12 mouse cellular contexts compared by ENCODE assay signal in genomic region chr1:87217938-87218337, GRCm38 (mm10). TPM values are rescaled to one million over a fixed set of nuclear protein-coding genes. Genes with fewer than 3 reads are reported as not detected.
A peak's percentile ranks its signal among the peaks of the same experiment; 100 is the strongest.
DNase-seq lines count a peak whose midpoint lies in the region; ATAC-seq and TF ChIP-seq lines count a peak whose summit lies in the region.
"Had no signal": no experiment of that assay in that cellular context is flagged by ENCODE, and none has a peak within 500 bp of the region (broad histone marks: within the 10 kb centered on the region; RNA-seq: fewer than 3 reads in every experiment).

No protein-coding gene starts in this region.

- no peak overlapping the region for H3K9ac ChIP-seq in midbrain, embryonic 14.5 days (replicated peaks; ENCODE audit: low read length)
- H3K9ac ChIP-seq in midbrain, embryonic 13.5 days (replicated peaks) = no peak overlapping the region
- H3K9ac ChIP-seq in stomach, postnatal 0 days (ENCODE audit: low read length) = no peak overlapping the region

- TF ChIP-seq CTCF in cortical plate, adult 2 months (IDR thresholded peaks at IDR 0.05; ENCODE audit: extremely low read depth, insufficient read depth, low read length) = peak; percentile 70
- TF ChIP-seq CTCF in stomach, postnatal 0 days (IDR thresholded peaks at IDR 0.05; ENCODE audit: low read depth) = peak; percentile 74

- H3K27me3 ChIP-seq in midbrain, embryonic 14.5 days (ENCODE audit: control insufficient read depth, insufficient read depth, low read length) = no peaks in the 10 kb centered on the region
- H3K27me3 ChIP-seq in midbrain, embryonic 13.5 days = no peaks in the 10 kb centered on the region
- H3K27me3 ChIP-seq in stomach, postnatal 0 days (ENCODE audit: control insufficient read depth, insufficient read depth, low read length) = no peaks in the 10 kb centered on the region

- TF ChIP-seq EP300 in stomach, postnatal 0 days (optimal IDR thresholded peaks at IDR 0.05) = no peak

- no peak overlapping the region for H3K4me2 ChIP-seq in midbrain, embryonic 14.5 days (ENCODE audit: low read length)
- no peak overlapping the region for H3K4me2 ChIP-seq in midbrain, embryonic 13.5 days (replicated peaks)
- H3K4me2 ChIP-seq in stomach, postnatal 0 days (replicated peaks; ENCODE audit: low read depth) = no peak overlapping the region

- no peak overlapping the region for H3K4me3 ChIP-seq in midbrain, embryonic 14.5 days (replicated peaks; ENCODE audit: low read depth, low read length)
- no peak overlapping the region for H3K4me3 ChIP-seq in midbrain, embryonic 13.5 days (replicated peaks)
- H3K4me3 ChIP-seq in cortical plate, adult 2 months (ENCODE audit: insufficient read depth, low read length) = no peak overlapping the region
- no peak overlapping the region for H3K4me3 ChIP-seq in stomach, postnatal 0 days (ENCODE audit: low read depth, low read length)
- H3K4me3 ChIP-seq: forebrain, embryonic 10.5 days had no signal

- no peak for DNase-seq in frontal cortex, postnatal 10 days (ENCODE audit: low spot score in 2 of 2)
- DNase-seq in midbrain, embryonic 14.5 days = peak; percentile 26
- no peak for DNase-seq in stomach, postnatal 0 days (ENCODE audit: low spot score)
- DNase-seq in cerebellum, adult 11-12 months = no peak
- DNase-seq in ovary, adult 18-20 months (ENCODE audit: low spot score) = no peak
- DNase-seq: cerebellum, adult 9-10 months; left cerebral cortex, postnatal 4 days had no signal

- 65% methylated on average over 3 of the region's 3 CpGs for WGBS in midbrain, embryonic 14.5 days
- WGBS in midbrain, embryonic 13.5 days = 71% methylated on average over 3 of the region's 3 CpGs
- WGBS in stomach, postnatal 0 days = 38% methylated on average over 3 of the region's 3 CpGs

- H3K9me3 ChIP-seq in midbrain, embryonic 14.5 days (ENCODE audit: control insufficient read depth, low read length) = no peaks in the 10 kb centered on the region
- no peaks in the 10 kb centered on the region for H3K9me3 ChIP-seq in midbrain, embryonic 13.5 days
- no peaks in the 10 kb centered on the region for H3K9me3 ChIP-seq in stomach, postnatal 0 days (ENCODE audit: control insufficient read depth, low read length)
- H3K9me3 ChIP-seq: forebrain, embryonic 10.5 days had no signal

- peaks cover 40% of the 10 kb centered on the region for H3K36me3 ChIP-seq in midbrain, embryonic 14.5 days (ENCODE audit: control insufficient read depth, insufficient read depth, low read length)
- H3K36me3 ChIP-seq in midbrain, embryonic 13.5 days = peaks cover 40% of the 10 kb centered on the region
- H3K36me3 ChIP-seq in stomach, postnatal 0 days (ENCODE audit: control insufficient read depth, insufficient read depth, low read length) = peaks cover 14% of the 10 kb centered on the region

- H3K27ac ChIP-seq in midbrain, embryonic 14.5 days (replicated peaks; ENCODE audit: low read depth, low read length) = no peak overlapping the region
- no peak overlapping the region for H3K27ac ChIP-seq in midbrain, embryonic 13.5 days
- no peak overlapping the region for H3K27ac ChIP-seq in cortical plate, adult 2 months (ENCODE audit: insufficient read depth, low read length)
- no peak overlapping the region for H3K27ac ChIP-seq in stomach, postnatal 0 days (replicated peaks)
- H3K27ac ChIP-seq: forebrain, embryonic 10.5 days had no signal

- ATAC-seq in frontal cortex, adult (ENCODE audit: low TSS enrichment) = peak; percentile 41; the same call in 1 of the 2 replicates
- ATAC-seq in midbrain, embryonic 14.5 days (ENCODE audit: low FRiP score, low TSS enrichment) = no peak
- no peak for ATAC-seq in midbrain, embryonic 13.5 days
- no peak for ATAC-seq in stomach, postnatal 0 days (ENCODE audit: low FRiP score, low TSS enrichment)

- TF ChIP-seq POLR2A in cortical plate, adult 2 months (IDR thresholded peaks at IDR 0.05; ENCODE audit: extremely low read depth, insufficient read depth, low read length) = no peak

- peaks cover 19% of the 10 kb centered on the region for H3K4me1 ChIP-seq in midbrain, embryonic 14.5 days (ENCODE audit: control insufficient read depth, insufficient read depth, low read length)
- H3K4me1 ChIP-seq in midbrain, embryonic 13.5 days (replicated peaks) = peaks cover 44% of the 10 kb centered on the region
- H3K4me1 ChIP-seq in cortical plate, adult 2 months (ENCODE audit: control insufficient read depth, insufficient read depth, low read length) = peaks cover 13% of the 10 kb centered on the region; the same call in 1 of the 2 replicates
- peaks cover 10% of the 10 kb centered on the region; the same call in 1 of the 2 replicates for H3K4me1 ChIP-seq in stomach, postnatal 0 days (replicated peaks; ENCODE audit: control insufficient read depth, insufficient read depth)

RNA-seq across cellular contexts. Expression of gene Eif4e2, which starts 4.2 kb away (rescaled TPM):
- 53.5 and 75.5 TPM in 2 replicates for polyA plus RNA-seq in midbrain, embryonic 14.5 days (2014; fragmentation: Nextera tagmentation; extraction: Ambion mirVana)
- polyA plus RNA-seq in midbrain, embryonic 13.5 days (2015; fragmentation: Nextera tagmentation; extraction: Ambion mirVana) = 110 TPM in 2 replicates
- 53.7 and 55.6 TPM in 2 replicates for polyA plus RNA-seq in cortical plate, adult 2 months (2012; rRNA removed)
- polyA plus RNA-seq in stomach, postnatal 0 days (2015; fragmentation: Nextera tagmentation; extraction: Ambion mirVana) = 128 and 135 TPM in 2 replicates

RNA-seq across cellular contexts. Expression of gene Chrng, which starts 13.5 kb away (rescaled TPM):
- polyA plus RNA-seq in midbrain, embryonic 14.5 days (2014; fragmentation: Nextera tagmentation; extraction: Ambion mirVana) = not detected in 2 replicates
- polyA plus RNA-seq in midbrain, embryonic 13.5 days (2015; fragmentation: Nextera tagmentation; extraction: Ambion mirVana) = not detected in 2 replicates
- polyA plus RNA-seq in cortical plate, adult 2 months (2012; rRNA removed) = not detected in 2 replicates
- 0.36 and 0.38 TPM in 2 replicates for polyA plus RNA-seq in stomach, postnatal 0 days (2015; fragmentation: Nextera tagmentation; extraction: Ambion mirVana)

RNA-seq across cellular contexts. Expression of gene Chrnd, which starts 27.5 kb away (rescaled TPM):
- not detected in 2 replicates for polyA plus RNA-seq in midbrain, embryonic 14.5 days (2014; fragmentation: Nextera tagmentation; extraction: Ambion mirVana)
- not detected in 2 replicates for polyA plus RNA-seq in midbrain, embryonic 13.5 days (2015; fragmentation: Nextera tagmentation; extraction: Ambion mirVana)
- polyA plus RNA-seq in cortical plate, adult 2 months (2012; rRNA removed) = not detected in 2 replicates
- 0.04 and 0.08 TPM in 2 replicates for polyA plus RNA-seq in stomach, postnatal 0 days (2015; fragmentation: Nextera tagmentation; extraction: Ambion mirVana)
- polyA plus RNA-seq: forebrain, embryonic 10.5 days; heart, embryonic 14.5 days had no signal

RNA-seq across cellular contexts. Expression of gene Prss56, which starts 34.8 kb away (rescaled TPM):
- 0.32 TPM in 1 of 2 replicates, not detected in the other for polyA plus RNA-seq in midbrain, embryonic 14.5 days (2014; fragmentation: Nextera tagmentation; extraction: Ambion mirVana)
- polyA plus RNA-seq in midbrain, embryonic 13.5 days (2015; fragmentation: Nextera tagmentation; extraction: Ambion mirVana) = 0.12 TPM in 1 of 2 replicates, not detected in the other
- 0.13 and 0.40 TPM in 2 replicates for polyA plus RNA-seq in cortical plate, adult 2 months (2012; rRNA removed)
- 0.04 TPM in 1 of 2 replicates, not detected in the other for polyA plus RNA-seq in stomach, postnatal 0 days (2015; fragmentation: Nextera tagmentation; extraction: Ambion mirVana)
- polyA plus RNA-seq: forebrain, embryonic 10.5 days had no signal

RNA-seq across cellular contexts. Expression of gene Efhd1, which starts 46.2 kb away (rescaled TPM):
- 1.8 and 1.9 TPM in 2 replicates for polyA plus RNA-seq in midbrain, embryonic 14.5 days (2014; fragmentation: Nextera tagmentation; extraction: Ambion mirVana)
- polyA plus RNA-seq in midbrain, embryonic 13.5 days (2015; fragmentation: Nextera tagmentation; extraction: Ambion mirVana) = 0.51 and 1.0 TPM in 2 replicates
- polyA plus RNA-seq in cortical plate, adult 2 months (2012; rRNA removed) = 30.0 and 36.5 TPM in 2 replicates
- polyA plus RNA-seq in stomach, postnatal 0 days (2015; fragmentation: Nextera tagmentation; extraction: Ambion mirVana) = 0.50 and 0.73 TPM in 2 replicates
- polyA plus RNA-seq: heart, embryonic 14.5 days had no signal
